Mouse (Mus musculus) olfactory bulb, adult 2 months (tissue): ENCODE results near the gene Suv39h2. TPM values are rescaled to one million over a fixed set of nuclear protein-coding genes. Genes with fewer than 3 reads are reported as not detected.

Experiments used
- H3K27ac ChIP-seq: fragments of 200-500 bp; 2 replicates; pipeline ENCODE4 v1.5.1; 2012; ENCODE audit warnings: low read depth, low read length; ENCODE audit not compliant: insufficient read depth
- H3K4me1 ChIP-seq: fragments of 200-500 bp; 2 replicates; pipeline ENCODE4 v1.6.1; 2012; ENCODE audit warnings: low read length; ENCODE audit not compliant: control insufficient read depth, insufficient read depth
- H3K4me3 ChIP-seq: fragments of 200-500 bp; 2 replicates; pipeline ENCODE4 v1.5.1; 2012; ENCODE audit warnings: mild to moderate bottlenecking, low read depth, low read length, moderate library complexity; ENCODE audit not compliant: insufficient read depth
- CTCF ChIP-seq: fragments of 200-500 bp; IDR thresholded peaks from 2 replicates; pipeline ENCODE4 v1.5.1; 2012; ENCODE audit warnings: low read depth, mild to moderate bottlenecking, low read length, moderate library complexity; ENCODE audit not compliant: insufficient read depth
- POLR2A ChIP-seq: fragments of 200-500 bp; IDR thresholded peaks from 2 replicates; pipeline ENCODE4 v1.6.1; 2012; ENCODE audit warnings: mild to moderate bottlenecking, low read depth, low read length, moderate library complexity; ENCODE audit not compliant: insufficient read depth
- WGBS: fragments of 180-500 bp; shearing (Covaris S2); methylation state at CpG from one replicate; pipeline ENCODE4 v1.1.7; 2018; 5-methylcytosine and 5-hydroxymethylcytosine counted together
- polyA plus RNA-seq: library from polyadenylated mRNA; stranded (reverse); fragments of >200 nt; gene quantifications from 2 replicates; pipeline ENCODE4 v1.2.4, GENCODE M21; 2012; ENCODE audit warnings: low replicate concordance; ENCODE audit not compliant: missing spikeins, insufficient read depth, insufficient read length

Gene Suv39h2
- polyA plus RNA-seq, 1 experiment = not detected

DNA sequence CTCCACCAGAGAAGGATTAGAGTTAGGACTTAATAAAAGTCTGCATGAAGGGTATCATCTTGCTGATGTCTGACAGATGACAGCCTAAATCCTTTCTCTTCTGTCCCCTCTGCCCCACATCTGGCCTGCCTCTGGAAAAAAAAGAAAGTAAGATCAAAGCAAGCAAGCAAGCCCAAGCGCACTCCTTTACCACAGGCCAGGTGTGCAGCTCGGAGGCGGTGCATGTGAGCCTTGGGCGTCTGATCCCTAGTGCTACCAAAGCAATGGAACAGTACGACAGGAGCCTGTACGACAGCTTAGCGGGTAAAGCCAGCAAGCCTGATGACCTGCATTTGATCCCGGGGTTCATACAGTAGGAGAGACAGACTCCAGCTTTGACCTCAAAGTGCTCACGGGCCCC lies 43.9 kb downstream of the Suv39h2 start:
- WGBS = 91% methylated on average over 9 of the region's 9 CpGs
- Histone ChIP-seq H3K4me1 (no peaks in the 10 kb centered on the region), H3K27ac (no peak overlapping the region), H3K4me3 (no peak overlapping the region)
- TF ChIP-seq CTCF (no peak), POLR2A (no peak)

DNA sequence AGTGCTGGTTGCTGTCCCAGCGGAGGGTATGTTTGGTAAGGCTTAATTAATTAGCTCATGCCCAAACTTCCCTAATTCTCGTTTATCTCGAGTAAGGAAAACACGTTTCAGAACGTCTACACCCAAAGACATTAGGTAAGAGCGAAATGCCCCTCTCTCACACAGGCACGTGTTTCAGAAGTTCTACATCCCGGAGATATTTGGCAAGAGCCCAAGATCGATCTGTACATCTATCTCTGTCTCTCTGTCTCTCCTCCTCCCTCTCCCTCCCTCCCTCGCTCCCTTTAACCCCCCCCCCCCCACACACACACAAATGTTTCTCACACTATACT lies 50.3 kb downstream of the Suv39h2 start:
- TF ChIP-seq CTCF (no peak), POLR2A (no peak)
- WGBS = 2% methylated on average over 10 of the region's 10 CpGs
- peak overlapping the region; percentile 91 for H3K4me3 ChIP-seq
- no peak overlapping the region for H3K27ac ChIP-seq
- no peaks in the 10 kb centered on the region for H3K4me1 ChIP-seq

DNA sequence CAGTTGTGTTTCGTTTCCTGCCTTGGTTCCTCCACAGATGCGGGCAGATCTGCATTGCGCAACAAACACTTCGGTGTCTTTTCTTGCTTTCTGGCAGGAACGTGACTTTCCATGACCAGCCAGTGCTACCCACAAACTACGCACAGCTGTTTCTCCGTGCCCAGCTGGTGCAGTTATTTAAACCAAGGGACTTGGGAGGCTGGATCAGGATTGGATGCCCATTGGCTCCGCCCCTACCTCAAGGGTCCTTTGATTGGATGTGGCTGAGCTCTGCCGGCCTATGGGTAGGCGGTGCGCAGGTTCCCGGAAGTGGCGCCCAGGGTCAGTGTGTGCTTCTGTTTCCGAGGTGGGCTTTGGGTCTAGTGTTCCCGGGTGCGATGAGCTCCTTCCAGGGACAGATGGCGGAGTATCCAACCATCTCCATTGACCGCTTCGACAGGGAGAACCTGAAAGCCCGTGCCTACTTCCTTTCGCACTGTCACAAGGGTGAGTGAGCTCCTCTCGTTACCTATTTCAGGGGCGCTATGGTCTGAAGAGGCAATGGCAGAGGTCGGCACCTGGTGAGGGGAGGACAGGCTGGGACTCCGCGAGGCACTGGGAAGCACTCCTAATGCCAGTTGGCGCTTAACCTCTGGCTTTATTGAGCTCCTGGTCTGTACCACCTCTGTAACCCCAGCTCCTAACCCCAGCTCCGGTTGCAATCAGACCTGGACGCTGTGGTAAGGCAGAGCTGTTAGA lies 50.8 kb downstream of the Suv39h2 start, which contains the start of gene Dclre1c:
Gene Dclre1c, plus strand, starts transcription at position 291 of the 738 bp plus-strand sequence.
- WGBS = under 1% methylated on average over 29 of the region's 29 CpGs
- H3K4me3 ChIP-seq = peak within 1 kb of the TSS; percentile 91
- no peaks in the 10 kb centered on the region for H3K4me1 ChIP-seq
- TF ChIP-seq POLR2A (peak; percentile 35; the same call in 1 of the 2 replicates), CTCF (no peak)
- H3K27ac ChIP-seq = no peak within 1 kb of the TSS

DNA sequence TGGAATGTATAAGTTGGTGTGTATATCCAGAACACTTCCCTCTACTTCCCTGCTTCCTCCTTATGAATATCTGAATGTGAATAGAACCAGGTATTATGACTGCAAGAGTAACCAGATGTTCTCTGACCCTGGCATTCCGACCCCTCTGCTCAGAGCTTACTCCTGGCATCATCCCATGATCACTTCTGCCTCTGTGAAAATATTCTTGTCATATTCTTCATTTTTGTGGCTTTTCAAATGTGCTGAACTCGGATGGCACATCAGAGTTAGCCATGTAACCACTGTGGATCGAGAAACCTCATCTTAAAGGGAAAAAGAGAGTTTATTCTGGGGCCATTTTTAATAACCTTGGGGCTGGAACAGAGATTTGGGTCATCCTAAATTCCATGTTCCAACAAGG lies 52.3 kb downstream of the Suv39h2 start, which contains the start of gene Meig1:
Gene Meig1, minus strand, starts transcription at position 101 of the 400 bp plus-strand sequence.
- no peak within 1 kb of the TSS for H3K27ac ChIP-seq
- no peaks in the 10 kb centered on the region for H3K4me1 ChIP-seq
- TF ChIP-seq CTCF = no peak
- TF ChIP-seq POLR2A = no peak
- no peak within 1 kb of the TSS for H3K4me3 ChIP-seq
- WGBS = 66% methylated on average over 3 of the region's 3 CpGs

DNA sequence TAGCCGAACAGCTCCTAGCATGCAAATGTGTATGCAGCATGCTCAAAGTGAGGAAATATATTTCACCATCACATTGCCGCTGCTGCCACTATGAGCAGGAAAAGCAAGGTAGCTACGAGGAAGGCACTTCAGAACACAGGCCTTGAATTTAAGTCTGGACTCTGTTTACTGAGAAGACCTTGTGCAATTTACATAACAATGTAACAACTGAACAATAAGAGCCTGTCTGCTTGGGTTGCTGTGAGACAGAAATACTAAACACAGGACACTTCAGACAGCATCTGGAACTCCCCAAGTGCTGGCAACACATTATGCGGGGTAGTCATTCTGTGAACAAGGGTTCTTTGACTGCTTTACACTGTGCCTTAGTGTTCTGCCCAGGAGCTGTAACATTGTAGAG lies 54.7 kb downstream of the Suv39h2 start:
- TF ChIP-seq POLR2A (no peak), CTCF (no peak)
- no peak overlapping the region for H3K4me3 ChIP-seq
- WGBS = 56% methylated on average over 4 of the region's 4 CpGs
- H3K27ac ChIP-seq = no peak overlapping the region
- H3K4me1 ChIP-seq = no peaks in the 10 kb centered on the region

DNA sequence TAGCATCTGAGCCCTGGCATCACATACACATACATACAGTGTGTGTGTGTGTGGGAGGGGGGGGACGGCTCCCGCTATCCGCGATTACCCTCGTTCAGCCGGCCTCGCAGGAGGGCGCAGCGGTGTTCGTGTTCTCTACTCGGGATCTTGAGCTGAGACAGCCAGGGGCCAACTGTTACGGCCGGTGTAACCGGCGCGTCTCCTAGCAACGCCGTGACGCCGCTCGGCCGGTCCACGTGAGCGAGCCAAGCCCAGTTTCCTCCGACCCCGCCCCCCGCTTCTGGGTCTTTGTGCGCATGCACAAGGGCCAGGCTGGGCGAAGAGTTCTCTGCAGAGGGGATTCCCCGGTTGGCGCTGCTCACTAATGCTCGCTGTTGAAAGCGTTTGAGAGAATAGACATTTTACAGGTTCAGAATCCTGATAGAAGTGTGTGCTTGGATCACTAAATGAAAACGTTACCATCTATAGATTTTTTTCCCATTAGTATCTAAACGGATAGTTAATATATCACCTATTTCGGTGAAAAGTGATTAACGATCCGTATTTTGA lies 55.9 kb downstream of the Suv39h2 start:
- WGBS = under 1% methylated on average over 38 of the region's 38 CpGs
- H3K4me1 ChIP-seq = no peaks in the 10 kb centered on the region
- peak overlapping the region; percentile 55 for H3K4me3 ChIP-seq
- no peak for TF ChIP-seq CTCF
- no peak overlapping the region for H3K27ac ChIP-seq

DNA sequence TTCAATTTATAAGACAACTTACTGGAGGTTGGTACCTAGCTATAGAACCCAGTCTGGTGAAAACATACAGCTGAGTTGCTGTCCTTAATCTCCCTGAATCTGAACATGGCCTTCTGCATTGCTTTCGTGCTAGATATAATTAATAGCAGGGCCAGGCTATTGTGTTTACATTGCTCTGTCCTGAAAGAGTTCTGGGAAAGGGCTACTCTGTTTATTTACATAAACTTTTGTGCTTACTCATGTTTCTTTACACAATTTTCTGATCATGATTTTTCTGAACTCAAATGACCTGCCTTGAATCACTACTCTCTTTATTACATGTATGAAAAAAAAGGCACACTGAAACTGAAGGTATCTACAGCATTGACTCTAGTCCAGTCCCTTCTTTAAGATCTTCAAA lies 59.2 kb downstream of the Suv39h2 start:
- Histone ChIP-seq H3K4me3 (no peak overlapping the region), H3K4me1 (no peaks in the 10 kb centered on the region), H3K27ac (no peak overlapping the region)
- TF ChIP-seq CTCF (no peak), POLR2A (no peak)
- WGBS = 76% methylated on average over 1 of the region's 1 CpGs

DNA sequence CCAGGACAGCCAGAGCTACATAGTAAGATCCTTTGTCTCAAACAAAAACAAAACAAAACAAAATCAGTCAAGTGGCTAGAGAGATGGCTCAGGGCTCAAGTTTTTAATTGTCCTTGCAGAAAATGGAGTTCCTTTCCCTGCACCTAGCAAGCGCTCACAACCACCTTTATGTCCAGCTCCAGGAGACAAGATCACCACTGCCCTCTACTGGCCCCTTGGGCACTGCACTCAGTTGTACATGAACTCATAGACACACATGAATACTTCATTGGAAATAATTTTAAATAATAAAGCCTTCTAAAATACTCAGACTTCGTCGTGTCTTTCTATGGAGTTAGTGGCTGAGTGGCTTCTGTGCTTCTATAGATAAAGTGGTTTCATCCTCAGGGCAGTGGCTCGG lies 60.6 kb downstream of the Suv39h2 start:
- WGBS = 32% methylated on average over 4 of the region's 4 CpGs
- TF ChIP-seq POLR2A (no peak), CTCF (no peak)
- no peaks in the 10 kb centered on the region for H3K4me1 ChIP-seq
- no peak overlapping the region for H3K4me3 ChIP-seq
- H3K27ac ChIP-seq = no peak overlapping the region

DNA sequence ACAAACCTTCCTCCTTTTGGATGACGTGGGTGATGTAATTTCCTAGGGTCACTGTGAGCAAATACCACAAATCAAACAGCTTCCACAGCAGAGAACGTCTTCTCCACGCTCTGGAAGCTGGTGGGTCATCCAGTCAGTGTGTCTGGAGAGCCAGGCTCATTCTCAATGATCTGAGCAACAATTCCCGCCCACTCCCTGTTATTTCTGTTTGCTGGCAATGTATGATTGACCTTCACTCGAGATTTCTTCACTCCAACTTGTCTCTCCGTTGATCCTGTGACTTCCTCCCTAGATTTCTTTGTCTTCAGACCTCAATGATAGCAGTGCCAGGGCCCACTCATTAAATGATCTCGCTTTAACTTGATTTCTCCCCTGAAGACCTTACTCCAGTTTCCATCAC lies 67.1 kb downstream of the Suv39h2 start:
- H3K4me1 ChIP-seq = no peaks in the 10 kb centered on the region
- WGBS = 86% methylated on average over 7 of the region's 7 CpGs
- no peak overlapping the region for H3K4me3 ChIP-seq
- no peak overlapping the region for H3K27ac ChIP-seq
- TF ChIP-seq POLR2A (no peak), CTCF (no peak)

DNA sequence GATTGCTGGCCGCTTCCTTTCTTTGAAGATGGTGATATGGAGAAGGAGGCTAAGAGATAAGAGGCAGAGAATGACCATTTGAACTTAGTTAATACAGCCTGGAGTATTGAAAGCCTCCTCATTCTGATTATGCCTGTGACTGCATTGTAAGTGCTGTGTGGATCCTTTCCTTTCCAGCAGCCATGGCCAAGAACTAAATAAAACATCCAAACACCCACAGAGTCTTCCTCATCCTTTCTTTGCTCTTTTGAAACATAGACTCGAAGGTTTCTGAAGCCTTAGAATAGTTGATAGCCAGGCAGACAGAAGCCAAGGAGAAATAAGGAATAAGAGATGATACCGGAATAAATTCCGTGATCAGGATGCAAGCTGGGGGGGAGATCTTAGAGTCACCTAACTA lies 68.8 kb downstream of the Suv39h2 start:
- WGBS = 83% methylated on average over 4 of the region's 4 CpGs

More for the DNA sequence above, 68.8 kb downstream of the Suv39h2 start:
- no peaks in the 10 kb centered on the region for H3K4me1 ChIP-seq
- no peak overlapping the region for H3K4me3 ChIP-seq
- no peak for TF ChIP-seq POLR2A
- no peak for TF ChIP-seq CTCF
- H3K27ac ChIP-seq = no peak overlapping the region

Other genes starting within 250 kb of the Suv39h2 start
- gene Nmt2, start 190.8 kb downstream of the Suv39h2 start, polyA plus RNA-seq = not detected in 2 replicates
- gene Rpp38, start 142.4 kb downstream of the Suv39h2 start, polyA plus RNA-seq = not detected in 2 replicates
- not detected in 2 replicates for gene Acbd7, start 138.9 kb downstream of the Suv39h2 start, polyA plus RNA-seq
- gene Olah, start 77.8 kb downstream of the Suv39h2 start, polyA plus RNA-seq = not detected in 2 replicates
- not detected in 2 replicates for gene Meig1, start 52.4 kb downstream of the Suv39h2 start, polyA plus RNA-seq
- not detected in 2 replicates for gene Dclre1c, start 50.9 kb downstream of the Suv39h2 start, polyA plus RNA-seq
- not detected in 2 replicates for gene Gm45902, start 37.8 kb upstream of the Suv39h2 start, polyA plus RNA-seq
- gene Hspa14, start 37.8 kb upstream of the Suv39h2 start, polyA plus RNA-seq = not detected in 2 replicates
- not detected in 2 replicates for gene Cdnf, start 38.0 kb upstream of the Suv39h2 start, polyA plus RNA-seq
- gene Fam107b, start 95.5 kb upstream of the Suv39h2 start, polyA plus RNA-seq = 84.5 TPM in 1 of 2 replicates, not detected in the other